Mouse (Mus musculus) heart, embryonic 10.5 days (tissue): ENCODE results near the gene Apool. TPM values are rescaled to one million over a fixed set of nuclear protein-coding genes. Genes with fewer than 3 reads are reported as not detected.
"Not testable (repeated sequence)": the region's sequence is repeated elsewhere in the genome, so short reads cannot be mapped to it uniquely, and the experiment has no call there.

Experiments
- DNase-seq: peaks from one replicate; pipeline ENCODE4 v3.0.0-alpha.2; 2017; ENCODE audit warnings: low spot score
- H3K27ac ChIP-seq: fragments of 300-500 bp; sonication (generic); 2 replicates; pipeline ENCODE4 v1.5.1; 2016; ENCODE audit warnings: mild to moderate bottlenecking
- H3K27me3 ChIP-seq: fragments of 300-500 bp; sonication (generic); 2 replicates; pipeline ENCODE4 v1.6.1; 2016; ENCODE audit warnings: mild to moderate bottlenecking; ENCODE audit not compliant: poor library complexity, insufficient read depth, severe bottlenecking
- H3K36me3 ChIP-seq: fragments of 300-500 bp; sonication (generic); 2 replicates; pipeline ENCODE4 v1.6.1; 2016; ENCODE audit warnings: mild to moderate bottlenecking, moderate library complexity
- H3K4me1 ChIP-seq: fragments of 300-500 bp; sonication (generic); 2 replicates; pipeline ENCODE4 v1.6.1; 2016; ENCODE audit warnings: mild to moderate bottlenecking
- H3K4me3 ChIP-seq: fragments of 300-500 bp; sonication (generic); 2 replicates; pipeline ENCODE4 v1.5.1; 2016; ENCODE audit warnings: mild to moderate bottlenecking, moderate library complexity
- H3K9me3 ChIP-seq: fragments of 300-500 bp; sonication (generic); 2 replicates; pipeline ENCODE4 v1.6.1; 2016; ENCODE audit warnings: mild to moderate bottlenecking, moderate library complexity
- WGBS: fragments of 180-500 bp; shearing (Covaris S2); methylation state at CpG from one replicate; pipeline ENCODE4 v1.1.7; 2016; 5-methylcytosine and 5-hydroxymethylcytosine counted together
- polyA plus RNA-seq: library from polyadenylated mRNA; unstranded; fragments of >200 nt; fragmentation: Nextera tagmentation; extraction: Ambion mirVana; gene quantifications from 2 replicates; pipeline ENCODE4 v1.2.1, GENCODE M21; 2016

Apool gene
- polyA plus RNA-seq: 65.9 and 69.9 TPM in 2 replicates

GRCm38 (mm10) chrX:112310804-112311530 is at the start of gene Apool:
Gene Apool (plus strand): TSS chrX:112311334.
- H3K27ac ChIP-seq: peak within 1 kb of the TSS; percentile 88
- no peaks in the 10 kb centered on the region for H3K36me3 ChIP-seq
- DNase-seq: peak; percentile 91
- no peaks in the 10 kb centered on the region for H3K9me3 ChIP-seq
- no peaks in the 10 kb centered on the region for H3K4me1 ChIP-seq
- 19% methylated on average over 18 of the region's 18 CpGs for WGBS
- H3K4me3 ChIP-seq: peak within 1 kb of the TSS; percentile 65
- H3K27me3 ChIP-seq: no peaks in the 10 kb centered on the region

- Histone ChIP-seq H3K4me1 (no peaks in the 10 kb centered on the region), H3K27me3 (no peaks in the 10 kb centered on the region), H3K36me3 (no peaks in the 10 kb centered on the region), H3K9me3 (no peaks in the 10 kb centered on the region), H3K27ac (no peak overlapping the region), H3K4me3 (no peak overlapping the region)
- WGBS: 78% methylated on average over 1 of the region's 1 CpGs
- DNase-seq: no peak
Measured at GRCm38 (mm10) chrX:112273550-112273949, 37.6 kb upstream of the Apool start.

- 11% methylated on average over 12 of the region's 12 CpGs for WGBS
- no peaks in the 10 kb centered on the region for H3K36me3 ChIP-seq
Measured at GRCm38 (mm10) chrX:112311531-112311887, 375 bp downstream of the Apool start.

GRCm38 (mm10) chrX:112312094-112312493 is 960 bp downstream of the Apool start:
- H3K4me3 ChIP-seq: peak overlapping the region; percentile 65
- H3K9me3 ChIP-seq: no peaks in the 10 kb centered on the region
- no peak for DNase-seq
- H3K36me3 ChIP-seq: no peaks in the 10 kb centered on the region
- H3K4me1 ChIP-seq: no peaks in the 10 kb centered on the region
- WGBS: 58% methylated on average over 1 of the region's 1 CpGs
- H3K27ac ChIP-seq: peak overlapping the region; percentile 88; the same call in 1 of the 2 replicates
- H3K27me3 ChIP-seq: no peaks in the 10 kb centered on the region

More at GRCm38 (mm10) chrX:112311531-112311887, 375 bp downstream of the Apool start:
- Histone ChIP-seq H3K4me3 (peak overlapping the region; percentile 65), H3K4me1 (no peaks in the 10 kb centered on the region), H3K27ac (peak overlapping the region; percentile 88), H3K9me3 (no peaks in the 10 kb centered on the region), H3K27me3 (no peaks in the 10 kb centered on the region)
- DNase-seq: peak; percentile 71

- no peaks in the 10 kb centered on the region for H3K9me3 ChIP-seq
- no peak overlapping the region for H3K4me3 ChIP-seq
- no peak for DNase-seq
- no peaks in the 10 kb centered on the region for H3K36me3 ChIP-seq
- H3K27ac ChIP-seq: no peak overlapping the region
- no peaks in the 10 kb centered on the region for H3K27me3 ChIP-seq
- no peaks in the 10 kb centered on the region for H3K4me1 ChIP-seq
Measured at GRCm38 (mm10) chrX:112320273-112320672, 9.1 kb downstream of the Apool start.

- Histone ChIP-seq H3K4me3 (no peak overlapping the region), H3K36me3 (no peaks in the 10 kb centered on the region), H3K27me3 (no peaks in the 10 kb centered on the region), H3K9me3 (no peaks in the 10 kb centered on the region), H3K4me1 (no peaks in the 10 kb centered on the region), H3K27ac (no peak overlapping the region)
- 68% methylated on average over 3 of the region's 3 CpGs for WGBS
- no peak for DNase-seq
Measured at GRCm38 (mm10) chrX:112339486-112339885, 28.4 kb downstream of the Apool start.

GRCm38 (mm10) chrX:112347467-112348394 is 36.6 kb downstream of the Apool start:
- H3K4me3 ChIP-seq: no peak overlapping the region

GRCm38 (mm10) chrX:112348395-112348791 is 37.3 kb downstream of the Apool start:
- H3K9me3 ChIP-seq: no peaks in the 10 kb centered on the region
- 0 out of 2 replicates have a peak, but pooled peaks cover 5% of the 10 kb centered on the region for H3K36me3 ChIP-seq
- H3K27ac ChIP-seq: no peak overlapping the region
- WGBS: 41% methylated on average over 3 of the region's 3 CpGs
- no peak overlapping the region for H3K4me3 ChIP-seq
- H3K27me3 ChIP-seq: no peaks in the 10 kb centered on the region
- DNase-seq: no peak
- no peaks in the 10 kb centered on the region for H3K4me1 ChIP-seq

More at GRCm38 (mm10) chrX:112347467-112348394, 36.6 kb downstream of the Apool start:
- Histone ChIP-seq H3K9me3 (no peaks in the 10 kb centered on the region), H3K27me3 (no peaks in the 10 kb centered on the region), H3K36me3 (0 out of 2 replicates have a peak, but pooled peaks cover 5% of the 10 kb centered on the region), H3K27ac (no peak overlapping the region), H3K4me1 (no peaks in the 10 kb centered on the region)
- 63% methylated on average over 4 of the region's 4 CpGs for WGBS
- DNase-seq: no peak

GRCm38 (mm10) chrX:112368426-112368825 is 57.3 kb downstream of the Apool start:
- H3K4me3 ChIP-seq: no peak overlapping the region
- no peak for DNase-seq
- H3K4me1 ChIP-seq: no peaks in the 10 kb centered on the region
- no peaks in the 10 kb centered on the region for H3K27me3 ChIP-seq
- peaks cover 6% of the 10 kb centered on the region for H3K9me3 ChIP-seq
- no peak overlapping the region for H3K27ac ChIP-seq
- no peaks in the 10 kb centered on the region for H3K36me3 ChIP-seq
- 43% methylated on average over 4 of the region's 4 CpGs for WGBS

GRCm38 (mm10) chrX:112370577-112371410 is 59.7 kb downstream of the Apool start:
- H3K4me1 ChIP-seq, H3K36me3 ChIP-seq, H3K27ac ChIP-seq, H3K4me3 ChIP-seq, H3K9me3 ChIP-seq, H3K27me3 ChIP-seq: not testable (repeated sequence)
- DNase-seq: peak; percentile 83
- 83% methylated on average over 5 of the region's 5 CpGs for WGBS

- WGBS: 88% methylated on average over 3 of the region's 3 CpGs
- Histone ChIP-seq H3K4me3 (no peak within 1 kb of the TSS), H3K27me3 (no peaks in the 10 kb centered on the region), H3K9me3 (no peaks in the 10 kb centered on the region), H3K36me3 (no peaks in the 10 kb centered on the region), H3K4me1 (no peaks in the 10 kb centered on the region), H3K27ac (no peak within 1 kb of the TSS)
- no peak for DNase-seq
Measured at GRCm38 (mm10) chrX:112406679-112407078, 95.5 kb downstream of the Apool start, which contains the start of gene Satl1. Gene Satl1 (minus strand): TSS chrX:112406779.

- H3K27ac ChIP-seq: no peak overlapping the region
- H3K9me3 ChIP-seq: no peaks in the 10 kb centered on the region
- no peaks in the 10 kb centered on the region for H3K4me1 ChIP-seq
- H3K27me3 ChIP-seq: no peaks in the 10 kb centered on the region
- no peaks in the 10 kb centered on the region for H3K36me3 ChIP-seq
- 65% methylated on average over 2 of the region's 2 CpGs for WGBS
- no peak for DNase-seq
- no peak overlapping the region for H3K4me3 ChIP-seq
Measured at GRCm38 (mm10) chrX:112412309-112412708, 101.2 kb downstream of the Apool start.
